Mouse (Mus musculus) hindbrain, embryonic 11.5 days (tissue): Measurements from ENCODE around the gene Rbm8a. TPM values are rescaled to one million over a fixed set of nuclear protein-coding genes. Genes with fewer than 3 reads are reported as not detected.

Experiments
- ATAC-seq: fragments of 200-750 bp; cut with Nextera tagmentation; 2 replicates; pipeline ENCODE4 v1.8.0; 2017; ENCODE audit warnings: mild to moderate bottlenecking, moderate TSS enrichment, moderate library complexity; ENCODE audit not compliant: low FRiP score
- DNase-seq: peaks from one replicate; pipeline ENCODE4 v3.0.0-alpha.2; 2015; ENCODE audit warnings: low spot score
- H3K27ac ChIP-seq: fragments of 300-500 bp; sonication (generic); 2 replicates; pipeline ENCODE4 v1.5.1; 2014; ENCODE audit warnings: mild to moderate bottlenecking, low read depth, low read length
- H3K27me3 ChIP-seq: fragments of 300-500 bp; sonication (generic); 2 replicates; pipeline ENCODE4 v1.6.1; 2014; ENCODE audit warnings: mild to moderate bottlenecking, low read length, moderate library complexity, mixed read lengths; ENCODE audit not compliant: control insufficient read depth, insufficient read depth
- H3K36me3 ChIP-seq: fragments of 300-500 bp; sonication (generic); 2 replicates; pipeline ENCODE4 v1.6.1; 2014; ENCODE audit warnings: mild to moderate bottlenecking, low read length, moderate library complexity, mixed read lengths; ENCODE audit not compliant: control insufficient read depth, insufficient read depth
- H3K4me1 ChIP-seq: fragments of 300-500 bp; sonication (generic); replicated peaks from 2 replicates; pipeline ENCODE4 v1.6.1; 2014; ENCODE audit warnings: low read length, mixed read lengths; ENCODE audit not compliant: control insufficient read depth, insufficient read depth
- H3K4me2 ChIP-seq: fragments of 300-500 bp; sonication (generic); replicated peaks from 2 replicates; pipeline ENCODE4 v1.6.1; 2014; ENCODE audit warnings: mild to moderate bottlenecking, low read depth, low read length
- H3K4me3 ChIP-seq: fragments of 300-500 bp; sonication (generic); 2 replicates; pipeline ENCODE4 v1.5.1; 2014; ENCODE audit warnings: low read depth, low read length
- H3K9ac ChIP-seq: fragments of 300-500 bp; sonication (generic); 2 replicates; pipeline ENCODE4 v1.6.1; 2014; ENCODE audit warnings: low read depth, low read length
- H3K9me3 ChIP-seq: fragments of 300-500 bp; sonication (generic); 2 replicates; pipeline ENCODE4 v1.6.1; 2016; ENCODE audit warnings: low read length; ENCODE audit not compliant: control insufficient read depth
- WGBS: fragments of 180-500 bp; shearing (Covaris S2); extraction: QIAGEN DNeasy Blood & Tissue Kit; methylation state at CpG from one replicate; pipeline ENCODE4 v1.1.7; 2014; 5-methylcytosine and 5-hydroxymethylcytosine counted together
- polyA plus RNA-seq: library from polyadenylated mRNA; unstranded; fragments of >200 nt; fragmentation: Nextera tagmentation; extraction: Ambion mirVana; gene quantifications from 2 replicates; pipeline ENCODE4 v1.2.1, GENCODE M21; 2014

Gene Rbm8a
- polyA plus RNA-seq, 1 experiment from 2014 or later, result 178 TPM

DNA sequence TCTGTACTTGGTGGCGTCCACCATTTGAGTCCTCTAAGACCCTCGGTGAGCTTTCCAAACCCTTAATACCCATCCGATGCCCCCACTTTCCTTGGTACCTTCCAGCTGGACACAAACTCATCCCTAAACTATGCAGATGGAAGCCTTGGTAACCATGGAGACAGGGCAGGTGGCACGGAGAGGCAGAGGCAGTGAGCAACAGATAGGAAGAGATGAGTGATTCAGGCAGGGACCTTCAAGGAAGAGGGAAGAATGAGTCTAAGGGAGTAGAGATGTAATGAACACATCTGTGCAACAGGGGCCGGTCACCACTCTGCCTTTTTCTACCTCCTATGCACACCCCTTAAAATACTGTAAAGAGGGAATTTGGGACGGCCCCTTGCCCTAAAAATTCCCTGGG, 34.1 kb upstream of the Rbm8a start:
- no peak for ATAC-seq
- Histone ChIP-seq H3K4me2 (no peak overlapping the region), H3K27me3 (peaks cover 16% of the 10 kb centered on the region; the same call in 1 of the 2 replicates)

DNA sequence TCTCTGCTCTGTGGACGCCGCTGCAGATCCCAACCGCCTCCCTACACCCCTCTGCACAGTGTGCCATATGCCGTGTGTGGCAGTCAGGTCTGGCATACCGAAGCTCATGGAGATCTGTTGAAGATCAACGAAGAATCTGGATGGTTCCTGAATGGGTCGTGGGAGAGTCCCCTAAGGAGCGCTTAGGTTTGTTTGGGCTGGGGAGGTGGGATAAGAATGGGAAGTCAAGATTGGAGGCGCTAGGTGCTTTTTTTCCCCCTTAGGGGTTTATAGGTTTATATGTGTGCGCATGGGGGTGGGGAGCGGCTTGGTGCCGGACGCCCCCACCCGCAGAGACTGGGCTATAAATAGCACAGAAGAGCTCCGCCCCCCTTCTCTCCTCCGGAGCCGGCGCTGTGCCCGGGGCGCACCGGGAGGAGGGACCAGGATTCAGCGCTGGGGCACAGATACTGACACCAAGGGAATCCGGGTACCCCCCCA, 33.5 kb upstream of the Rbm8a start, which contains the start of gene Ankrd34a:
Gene Ankrd34a (plus strand): TSS at position 409 of the 480 bp plus-strand sequence.
- peaks cover 16% of the 10 kb centered on the region; the same call in 1 of the 2 replicates for H3K27me3 ChIP-seq
- peak within 1 kb of the TSS; percentile 72 for H3K9ac ChIP-seq
- H3K4me1 ChIP-seq, result peaks cover 19% of the 10 kb centered on the region
- no peak for ATAC-seq
- peak; percentile 38 for DNase-seq
- H3K36me3 ChIP-seq, result no peaks in the 10 kb centered on the region
- under 1% methylated on average over 16 of the region's 23 CpGs for WGBS
- H3K4me3 ChIP-seq, result peak within 1 kb of the TSS; percentile 39
- H3K4me2 ChIP-seq, result peak within 1 kb of the TSS; percentile 90
- no peaks in the 10 kb centered on the region for H3K9me3 ChIP-seq
- no peak within 1 kb of the TSS; the same call in 1 of the 2 replicates for H3K27ac ChIP-seq

More for the DNA sequence above, 34.1 kb upstream of the Rbm8a start:
- H3K36me3 ChIP-seq, result no peaks in the 10 kb centered on the region
- no peak overlapping the region for H3K9ac ChIP-seq
- H3K27ac ChIP-seq, result no peak overlapping the region
- no peaks in the 10 kb centered on the region for H3K9me3 ChIP-seq
- no peak overlapping the region for H3K4me3 ChIP-seq
- peak; percentile 18 for DNase-seq
- WGBS, result 26% methylated on average over 6 of the region's 6 CpGs
- peaks cover 19% of the 10 kb centered on the region for H3K4me1 ChIP-seq

DNA sequence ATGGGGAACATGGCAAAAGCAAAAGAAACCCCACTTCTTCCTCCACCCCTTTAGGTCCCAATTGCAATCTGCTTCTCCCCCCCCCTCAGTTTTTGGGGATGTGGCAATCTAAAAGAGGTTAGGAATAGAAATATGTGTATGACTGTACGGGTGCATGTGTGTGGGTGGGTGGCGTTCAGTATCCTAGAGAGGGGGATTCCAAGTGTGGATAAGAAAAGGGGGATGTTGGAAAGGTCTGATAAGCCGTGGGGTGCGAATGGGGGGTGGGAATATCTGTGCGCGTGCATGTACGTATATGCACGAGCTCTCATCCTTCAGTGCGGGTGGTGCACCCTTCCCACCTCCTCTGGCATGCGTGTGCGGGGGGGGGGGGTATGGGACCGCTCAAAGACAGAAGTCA, 32.9 kb upstream of the Rbm8a start:
- peaks cover 16% of the 10 kb centered on the region; the same call in 1 of the 2 replicates for H3K27me3 ChIP-seq
- DNase-seq (peak; percentile 34), ATAC-seq (no peak)
- WGBS, result 0% methylated on average over 10 of the region's 12 CpGs
- peaks cover 19% of the 10 kb centered on the region for H3K4me1 ChIP-seq
- H3K27ac ChIP-seq, result no peak overlapping the region
- H3K36me3 ChIP-seq, result no peaks in the 10 kb centered on the region
- H3K9me3 ChIP-seq, result no peaks in the 10 kb centered on the region
- H3K4me3 ChIP-seq, result peak overlapping the region; percentile 39
- H3K4me2 ChIP-seq, result peak overlapping the region; percentile 90
- H3K9ac ChIP-seq, result peak overlapping the region; percentile 72

DNA sequence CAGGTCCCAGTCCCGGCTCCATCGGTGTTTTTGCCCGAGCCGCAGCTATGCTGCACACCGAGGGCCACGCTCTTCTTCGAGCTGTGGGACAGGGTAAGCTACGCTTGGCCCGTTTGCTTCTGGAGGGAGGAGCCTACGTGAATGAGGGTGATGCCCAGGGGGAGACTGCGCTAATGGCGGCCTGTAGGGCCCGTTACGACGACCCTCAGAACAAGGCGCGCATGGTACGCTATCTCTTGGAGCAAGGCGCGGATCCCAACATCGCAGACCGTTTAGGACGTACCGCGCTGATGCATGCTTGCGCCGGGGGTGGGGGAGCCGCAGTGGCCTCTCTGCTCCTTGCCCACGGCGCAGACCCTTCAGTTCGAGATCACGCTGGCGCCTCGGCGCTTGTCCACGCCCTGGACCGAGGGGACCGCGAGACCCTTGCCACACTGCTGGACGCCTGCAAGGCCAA, 32.3 kb upstream of the Rbm8a start:
- Histone ChIP-seq H3K27ac (peak overlapping the region; percentile 58; the same call in 1 of the 2 replicates), H3K27me3 (peaks cover 16% of the 10 kb centered on the region; the same call in 1 of the 2 replicates), H3K4me1 (peaks cover 19% of the 10 kb centered on the region), H3K9me3 (no peaks in the 10 kb centered on the region), H3K4me2 (peak overlapping the region; percentile 90), H3K4me3 (peak overlapping the region; percentile 39), H3K9ac (peak overlapping the region; percentile 72), H3K36me3 (no peaks in the 10 kb centered on the region)
- WGBS, result under 1% methylated on average over 37 of the region's 40 CpGs
- DNase-seq, result peak; percentile 71
- ATAC-seq, result no peak

DNA sequence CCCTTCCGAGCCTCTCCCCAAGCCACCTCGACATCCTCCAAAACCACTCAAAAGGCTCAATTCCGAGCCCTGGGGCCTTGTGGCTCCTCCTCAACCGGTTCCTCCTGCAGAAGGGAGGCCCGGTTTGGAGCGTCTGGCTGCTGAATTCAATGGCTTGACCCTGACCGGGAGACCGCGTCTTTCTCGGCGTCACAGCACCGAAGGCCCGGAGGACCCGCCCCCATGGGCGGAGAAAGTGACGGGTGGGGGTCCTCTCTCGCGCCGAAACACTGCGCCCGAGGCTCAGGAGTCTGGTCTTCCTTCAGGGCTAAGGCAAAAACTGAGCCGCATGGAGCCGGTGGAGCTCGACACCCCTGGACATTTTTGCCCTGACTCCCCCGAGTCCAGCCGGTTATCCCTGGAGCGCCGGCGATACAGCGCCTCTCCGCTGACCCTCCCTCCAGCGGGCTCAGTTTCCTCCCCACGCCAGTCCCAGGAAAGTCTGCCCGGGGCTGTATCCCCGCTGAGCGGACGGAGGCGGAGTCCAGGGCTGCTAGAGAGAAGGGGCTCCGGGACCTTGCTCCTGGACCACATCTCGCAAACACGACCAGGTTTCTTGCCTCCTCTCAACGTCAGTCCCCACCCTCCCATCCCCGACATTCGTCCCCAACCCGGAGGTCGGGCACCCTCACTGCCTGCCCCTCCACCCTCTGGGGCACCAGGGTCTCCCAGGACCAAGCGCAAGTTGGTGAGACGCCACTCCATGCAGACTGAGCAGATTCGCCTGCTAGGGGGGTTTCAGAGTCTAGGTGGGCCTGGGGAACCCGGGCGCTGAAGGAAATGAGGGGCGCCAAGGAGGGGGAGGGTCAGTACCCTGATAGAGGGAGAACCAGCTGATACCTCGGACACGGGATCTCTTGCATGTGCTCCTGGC, 31.3 kb upstream of the Rbm8a start:
- H3K4me2 ChIP-seq, result peak overlapping the region; percentile 90
- peak overlapping the region; percentile 39 for H3K4me3 ChIP-seq
- DNase-seq (peak; percentile 82), ATAC-seq (peak; percentile 18; the same call in 1 of the 2 replicates)
- H3K36me3 ChIP-seq, result no peaks in the 10 kb centered on the region
- peaks cover 19% of the 10 kb centered on the region for H3K4me1 ChIP-seq
- no peaks in the 10 kb centered on the region for H3K9me3 ChIP-seq
- WGBS, result under 1% methylated on average over 54 of the region's 54 CpGs
- peak overlapping the region; percentile 58; the same call in 1 of the 2 replicates for H3K27ac ChIP-seq
- H3K27me3 ChIP-seq, result peaks cover 16% of the 10 kb centered on the region; the same call in 1 of the 2 replicates
- peak overlapping the region; percentile 72 for H3K9ac ChIP-seq

DNA sequence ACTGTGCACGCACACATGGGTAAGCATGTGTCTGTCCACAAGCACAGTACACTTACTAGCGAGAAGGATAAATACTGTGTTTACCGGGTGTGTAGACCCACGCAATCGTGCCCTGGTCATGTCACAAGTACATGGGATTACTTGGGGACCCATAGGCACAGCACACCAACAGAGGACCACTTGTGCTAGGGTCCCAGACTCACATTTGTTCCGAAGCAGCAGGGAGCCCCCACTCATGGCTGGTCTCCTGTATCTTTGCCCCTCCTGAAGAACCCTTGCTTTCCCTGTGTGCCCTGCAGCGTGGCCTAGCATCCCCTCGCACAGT, 30.7 kb upstream of the Rbm8a start:
- DNase-seq, result no peak
- WGBS, result 40% methylated on average over 8 of the region's 8 CpGs
- no peaks in the 10 kb centered on the region for H3K9me3 ChIP-seq
- peaks cover 16% of the 10 kb centered on the region; the same call in 1 of the 2 replicates for H3K27me3 ChIP-seq
- H3K36me3 ChIP-seq, result no peaks in the 10 kb centered on the region
- ATAC-seq, result no peak
- peak overlapping the region; percentile 90 for H3K4me2 ChIP-seq
- H3K4me3 ChIP-seq, result peak overlapping the region; percentile 39
- peaks cover 19% of the 10 kb centered on the region for H3K4me1 ChIP-seq
- no peak overlapping the region for H3K27ac ChIP-seq
- H3K9ac ChIP-seq, result no peak overlapping the region; the same call in 1 of the 2 replicates

DNA sequence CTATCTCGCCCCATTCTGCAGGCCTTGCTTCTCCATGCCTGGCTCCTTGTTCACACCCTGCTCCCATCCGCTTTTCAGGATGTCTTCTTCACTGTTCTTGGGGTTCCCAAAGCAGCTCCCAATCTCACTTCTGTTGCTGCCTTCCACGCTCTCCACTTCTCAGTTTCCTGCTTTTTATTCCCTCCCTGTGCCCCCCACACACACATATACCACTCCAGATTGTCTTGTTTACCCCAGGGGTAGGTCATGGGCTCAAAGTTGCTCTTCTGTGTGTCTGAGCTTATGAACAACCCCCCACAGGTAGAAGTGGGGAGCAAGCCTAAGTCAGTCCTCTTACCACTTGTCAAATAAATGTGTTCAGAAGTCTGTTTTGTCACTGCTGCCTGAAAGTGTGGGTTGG, 30.3 kb upstream of the Rbm8a start:
- Histone ChIP-seq H3K4me2 (0 out of 2 replicates have a peak overlapping the region, but pooled peaks have one; percentile 90), H3K4me1 (peaks cover 19% of the 10 kb centered on the region), H3K27ac (no peak overlapping the region), H3K9ac (no peak overlapping the region), H3K27me3 (peaks cover 16% of the 10 kb centered on the region; the same call in 1 of the 2 replicates), H3K36me3 (no peaks in the 10 kb centered on the region), H3K9me3 (no peaks in the 10 kb centered on the region), H3K4me3 (no peak overlapping the region)
- ATAC-seq (no peak), DNase-seq (no peak)
- 64% methylated on average over 3 of the region's 3 CpGs for WGBS

DNA sequence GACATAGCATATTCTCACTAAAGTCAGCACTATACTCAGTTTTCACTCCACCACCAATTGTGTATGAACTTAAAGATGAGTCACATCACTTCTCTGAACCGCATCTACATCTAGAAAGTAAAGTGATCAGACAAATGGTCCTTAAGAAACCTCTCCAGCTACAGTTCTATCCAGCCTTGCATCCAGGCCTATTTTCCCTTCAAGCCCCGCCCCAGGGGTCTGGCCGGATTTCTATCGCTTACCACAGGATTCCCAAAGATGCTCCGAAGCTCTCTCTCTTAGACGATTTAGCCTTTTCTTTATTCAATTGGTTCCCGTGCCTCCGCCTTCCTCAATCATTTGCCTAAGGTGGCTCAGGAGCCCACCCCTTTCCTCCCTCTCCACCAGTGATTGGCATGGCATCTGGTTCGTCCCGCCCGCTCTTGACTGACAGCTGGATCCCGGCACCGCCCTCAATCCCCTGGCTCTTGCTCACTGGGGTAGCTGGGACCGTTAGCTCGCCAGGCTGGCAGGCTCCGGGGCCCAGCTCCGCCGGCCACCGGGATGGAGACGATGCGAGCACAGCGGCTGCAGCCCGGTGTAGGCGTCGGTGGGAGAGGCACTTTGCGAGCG, 29.0 kb upstream of the Rbm8a start, which contains the start of gene Lix1l:
Gene Lix1l (plus strand): TSS at position 511 of the 612 bp plus-strand sequence.
- ATAC-seq (peak; percentile 93), DNase-seq (peak; percentile 94)
- peaks cover 14% of the 10 kb centered on the region; the same call in 1 of the 2 replicates for H3K27me3 ChIP-seq
- peak within 1 kb of the TSS; percentile 61 for H3K4me2 ChIP-seq
- H3K36me3 ChIP-seq, result no peaks in the 10 kb centered on the region
- peaks cover 19% of the 10 kb centered on the region for H3K4me1 ChIP-seq
- H3K4me3 ChIP-seq, result peak within 1 kb of the TSS; percentile 87
- peak within 1 kb of the TSS; percentile 78 for H3K9ac ChIP-seq
- 2% methylated on average over 25 of the region's 27 CpGs for WGBS
- H3K9me3 ChIP-seq, result no peaks in the 10 kb centered on the region
- H3K27ac ChIP-seq, result peak within 1 kb of the TSS; percentile 97
